Mouse (Mus musculus) brain, embryonic 14.5 days (tissue): Measurements from ENCODE around the gene Setmar. TPM values are rescaled to one million over a fixed set of nuclear protein-coding genes. Genes with fewer than 3 reads are reported as not detected.

Experiments used
- DNase-seq: peaks from one replicate; pipeline ENCODE4 v3.0.0-alpha.2; 2011; ENCODE audit warnings: low read depth
- CTCF ChIP-seq: fragments of 200-500 bp; IDR thresholded peaks from 2 replicates; pipeline ENCODE4 v1.5.1; 2012; ENCODE audit warnings: inconsistent platforms, mild to moderate bottlenecking, moderate library complexity, borderline replicate concordance; ENCODE audit not compliant: insufficient read depth, insufficient read length; ENCODE audit errors: extremely low read depth
- POLR2A ChIP-seq: fragments of 200-500 bp; IDR thresholded peaks from 2 replicates; pipeline ENCODE4 v1.6.1; 2012; ENCODE audit warnings: mild to moderate bottlenecking, inconsistent platforms, borderline replicate concordance; ENCODE audit not compliant: poor library complexity, insufficient read depth, insufficient read length, severe bottlenecking; ENCODE audit errors: extremely low read depth
- polyA plus RNA-seq: library from polyadenylated mRNA; depleted of rRNA; stranded (reverse); fragments of >200 nt; gene quantifications from 2 replicates; pipeline ENCODE4 v1.2.3, GENCODE M21; 2012

Gene Setmar
- polyA plus RNA-seq, 1 experiment = 5.9 TPM

- no peak for TF ChIP-seq CTCF
- TF ChIP-seq POLR2A = no peak
- no peak for DNase-seq
Measured at GRCm38 (mm10) chr6:108075857-108076256, 11.0 kb downstream of the Setmar start.

- TF ChIP-seq CTCF = no peak
- DNase-seq = no peak
Measured at GRCm38 (mm10) chr6:108091296-108091695, 26.5 kb downstream of the Setmar start.

- no peak for TF ChIP-seq CTCF
- TF ChIP-seq POLR2A = no peak
- DNase-seq = no peak
Measured at GRCm38 (mm10) chr6:108092646-108093045, 27.8 kb downstream of the Setmar start.

GRCm38 (mm10) chr6:108093449-108093848 is 28.6 kb downstream of the Setmar start:
- TF ChIP-seq POLR2A (no peak), CTCF (no peak)

GRCm38 (mm10) chr6:108095445-108095844 is 30.6 kb downstream of the Setmar start:
- TF ChIP-seq POLR2A = no peak
- no peak for TF ChIP-seq CTCF
- no peak for DNase-seq

More at GRCm38 (mm10) chr6:108093449-108093848, 28.6 kb downstream of the Setmar start:
- no peak for DNase-seq

GRCm38 (mm10) chr6:108098171-108098845 is 33.5 kb downstream of the Setmar start:
- DNase-seq = peak; percentile 88
- TF ChIP-seq CTCF (peak; percentile 67), POLR2A (no peak)

GRCm38 (mm10) chr6:108098846-108099217 is 34.0 kb downstream of the Setmar start:
- no peak for TF ChIP-seq CTCF
- no peak for TF ChIP-seq POLR2A
- DNase-seq = no peak

GRCm38 (mm10) chr6:108101936-108102830 is 37.3 kb downstream of the Setmar start:
- no peak for TF ChIP-seq POLR2A
- TF ChIP-seq CTCF = no peak
- peak; percentile 12 for DNase-seq

GRCm38 (mm10) chr6:108107376-108107775 is 42.5 kb downstream of the Setmar start:
- TF ChIP-seq POLR2A (no peak), CTCF (no peak)
- DNase-seq = no peak

GRCm38 (mm10) chr6:108110336-108110735 is 45.5 kb downstream of the Setmar start:
- TF ChIP-seq CTCF = no peak
- TF ChIP-seq POLR2A = no peak
- DNase-seq = no peak

- no peak for TF ChIP-seq POLR2A
- no peak for TF ChIP-seq CTCF
- DNase-seq = no peak
Measured at GRCm38 (mm10) chr6:108111693-108112092, 46.8 kb downstream of the Setmar start.

- TF ChIP-seq CTCF = no peak
- DNase-seq = no peak
Measured at GRCm38 (mm10) chr6:108114971-108115370, 50.1 kb downstream of the Setmar start.

- TF ChIP-seq CTCF (no peak), POLR2A (no peak)
Measured at GRCm38 (mm10) chr6:108117881-108118280, 53.0 kb downstream of the Setmar start.

More at GRCm38 (mm10) chr6:108117881-108118280, 53.0 kb downstream of the Setmar start:
- no peak for DNase-seq
